Mouse (Mus musculus): Measurements from ENCODE around the gene Gm27021.

The Gm27021 gene

GRCm38 (mm10) chr8:120568164-120568798 is 99.6 kb downstream of the Gm27021 start:
- DNase-seq (ENCODE audit: low spot score in 2 of 2), result no peak

DNA sequence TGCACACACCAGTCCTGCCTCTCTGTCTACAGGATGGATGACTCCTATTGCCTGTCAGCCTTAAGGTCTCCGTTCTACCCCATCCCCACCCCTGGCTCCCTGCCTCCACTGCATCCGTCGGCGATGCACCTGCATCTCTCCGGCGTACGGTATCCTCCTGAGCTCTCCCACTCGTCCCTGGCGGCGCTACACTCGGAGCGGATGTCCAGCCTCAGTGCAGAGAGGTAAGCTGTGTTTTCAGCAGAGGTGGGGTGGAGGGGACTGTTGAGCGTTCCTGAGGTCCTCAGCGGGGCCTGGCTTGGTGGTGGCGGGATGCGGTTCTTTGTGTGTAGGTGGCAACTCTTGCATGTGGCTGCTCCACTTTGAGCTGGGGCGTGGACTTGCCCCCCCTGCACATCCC is 100.1 kb downstream of the Gm27021 start:
- no peak for DNase-seq (ENCODE audit: low spot score in 2 of 2)

- no peak for DNase-seq (ENCODE audit: low spot score in 2 of 2)
Measured at GRCm38 (mm10) chr8:120566681-120567080, 101.2 kb downstream of the Gm27021 start.

- DNase-seq (ENCODE audit: low spot score in 2 of 2), result no peak
Measured at GRCm38 (mm10) chr8:120565151-120565711, 102.6 kb downstream of the Gm27021 start.

- peak in 1 of 2 experiments; percentile 52 for DNase-seq (ENCODE audit: low spot score in 2 of 2)
Measured at GRCm38 (mm10) chr8:120563851-120564837, 103.7 kb downstream of the Gm27021 start.

DNA sequence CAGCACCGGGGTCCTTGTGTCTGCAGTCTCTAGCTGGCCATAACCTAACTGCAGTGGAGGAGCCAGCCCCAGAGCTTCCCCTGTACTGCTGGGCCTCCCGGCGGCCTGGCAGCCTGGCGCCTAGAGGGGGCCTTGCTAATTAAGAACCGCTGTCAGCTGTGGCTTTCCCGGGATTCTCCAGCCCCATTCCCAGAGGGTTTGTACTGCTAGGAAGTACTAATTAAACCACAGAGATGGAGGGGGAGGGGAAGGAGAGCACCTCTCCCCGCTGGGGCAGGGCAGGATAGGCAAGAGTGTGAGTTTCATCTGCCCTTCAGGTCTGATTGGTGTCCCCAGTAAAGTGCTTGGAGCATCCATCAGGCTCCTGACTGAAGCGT is 104.5 kb downstream of the Gm27021 start:
- DNase-seq (ENCODE audit: low spot score in 2 of 2), result no peak

DNA sequence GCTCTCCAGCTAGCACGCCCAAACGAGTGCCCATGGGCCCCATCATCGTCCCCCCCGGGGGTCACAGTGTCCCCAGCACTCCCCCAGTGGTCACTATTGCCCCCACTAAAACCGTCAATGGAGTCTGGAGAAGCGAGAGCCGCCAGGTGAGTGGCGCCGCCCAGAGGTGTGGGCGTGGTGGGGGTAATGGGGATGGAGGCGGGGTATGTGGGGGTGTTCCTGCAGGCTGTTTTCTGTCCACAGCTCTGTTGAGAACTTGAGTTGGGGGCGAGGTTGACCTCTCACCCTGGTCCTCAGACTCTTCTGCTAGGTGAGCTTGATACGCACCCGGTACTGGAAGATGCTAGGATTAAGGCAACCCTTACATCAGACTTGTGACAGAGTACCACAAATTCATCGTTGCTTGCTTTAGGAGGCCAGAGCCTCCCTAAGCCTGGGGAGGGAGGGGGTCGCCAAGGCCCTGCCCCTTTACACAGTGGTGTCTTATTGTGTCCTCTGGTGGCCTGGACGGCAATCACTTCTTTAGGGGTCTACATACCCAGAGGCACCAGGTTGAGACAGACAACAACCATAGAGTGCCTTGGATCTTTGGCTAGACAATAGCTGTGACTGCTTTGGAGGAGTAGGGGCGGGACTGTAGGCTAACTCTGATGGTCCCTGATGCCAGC is 105.1 kb downstream of the Gm27021 start:
- no peak for DNase-seq (ENCODE audit: low spot score in 2 of 2)

GRCm38 (mm10) chr8:120561539-120562435 is 106.1 kb downstream of the Gm27021 start:
- DNase-seq (ENCODE audit: low spot score in 2 of 2), result no peak

- DNase-seq (ENCODE audit: low spot score in 2 of 2), result no peak
Measured at GRCm38 (mm10) chr8:120560535-120560934, 107.3 kb downstream of the Gm27021 start.

GRCm38 (mm10) chr8:120559654-120560053 is 108.2 kb downstream of the Gm27021 start:
- DNase-seq (ENCODE audit: low spot score in 2 of 2), result no peak
